Mouse (Mus musculus) lung, embryonic 16.5 days (tissue): ENCODE results near the gene Cacna1c. TPM values are rescaled to one million over a fixed set of nuclear protein-coding genes. Genes with fewer than 3 reads are reported as not detected.

Source experiments
- ATAC-seq: fragments of 200-750 bp; cut with Nextera tagmentation; 2 replicates; pipeline ENCODE4 v1.8.0; 2017; ENCODE audit warnings: low read depth, mild to moderate bottlenecking, moderate library complexity
- H3K27ac ChIP-seq: fragments of 300-500 bp; sonication (generic); 2 replicates; pipeline ENCODE4 v1.5.1; 2014; ENCODE audit warnings: mild to moderate bottlenecking, control low read depth, low read length
- H3K27me3 ChIP-seq: fragments of 300-500 bp; sonication (generic); 2 replicates; pipeline ENCODE4 v1.6.1; 2014; ENCODE audit warnings: low read depth, low read length, mixed read lengths; ENCODE audit not compliant: control insufficient read depth, insufficient read depth
- H3K36me3 ChIP-seq: fragments of 300-500 bp; sonication (generic); 2 replicates; pipeline ENCODE4 v1.6.1; 2014; ENCODE audit warnings: low read length; ENCODE audit not compliant: control insufficient read depth, insufficient read depth
- H3K4me1 ChIP-seq: fragments of 300-500 bp; sonication (generic); replicated peaks from 2 replicates; pipeline ENCODE4 v1.6.1; 2014; ENCODE audit warnings: low read length, mixed read lengths; ENCODE audit not compliant: control insufficient read depth, insufficient read depth
- H3K4me2 ChIP-seq: fragments of 300-500 bp; sonication (generic); 2 replicates; pipeline ENCODE4 v1.6.1; 2014; ENCODE audit warnings: low read depth, low read length, control low read depth
- H3K4me3 ChIP-seq: fragments of 300-500 bp; sonication (generic); 2 replicates; pipeline ENCODE4 v1.5.1; 2014; ENCODE audit warnings: mild to moderate bottlenecking, low read length, control low read depth
- H3K9ac ChIP-seq: fragments of 300-500 bp; sonication (generic); 2 replicates; pipeline ENCODE4 v1.6.1; 2014; ENCODE audit warnings: low read length, control low read depth
- H3K9me3 ChIP-seq: fragments of 300-500 bp; sonication (generic); 2 replicates; pipeline ENCODE4 v1.6.1; 2016; ENCODE audit warnings: low read length; ENCODE audit not compliant: control insufficient read depth
- WGBS: fragments of 180-500 bp; shearing (Covaris S2); extraction: QIAGEN DNeasy Blood & Tissue Kit; methylation state at CpG from one replicate; pipeline ENCODE4 v1.1.7; 2014; 5-methylcytosine and 5-hydroxymethylcytosine counted together
- polyA plus RNA-seq: library from polyadenylated mRNA; unstranded; fragments of >200 nt; fragmentation: Nextera tagmentation; extraction: Ambion mirVana; gene quantifications from 2 replicates; pipeline ENCODE4 v1.2.1, GENCODE M21; 2015

The Cacna1c gene
- polyA plus RNA-seq, 1 experiment from 2014 or later, result 5.8 TPM

DNA sequence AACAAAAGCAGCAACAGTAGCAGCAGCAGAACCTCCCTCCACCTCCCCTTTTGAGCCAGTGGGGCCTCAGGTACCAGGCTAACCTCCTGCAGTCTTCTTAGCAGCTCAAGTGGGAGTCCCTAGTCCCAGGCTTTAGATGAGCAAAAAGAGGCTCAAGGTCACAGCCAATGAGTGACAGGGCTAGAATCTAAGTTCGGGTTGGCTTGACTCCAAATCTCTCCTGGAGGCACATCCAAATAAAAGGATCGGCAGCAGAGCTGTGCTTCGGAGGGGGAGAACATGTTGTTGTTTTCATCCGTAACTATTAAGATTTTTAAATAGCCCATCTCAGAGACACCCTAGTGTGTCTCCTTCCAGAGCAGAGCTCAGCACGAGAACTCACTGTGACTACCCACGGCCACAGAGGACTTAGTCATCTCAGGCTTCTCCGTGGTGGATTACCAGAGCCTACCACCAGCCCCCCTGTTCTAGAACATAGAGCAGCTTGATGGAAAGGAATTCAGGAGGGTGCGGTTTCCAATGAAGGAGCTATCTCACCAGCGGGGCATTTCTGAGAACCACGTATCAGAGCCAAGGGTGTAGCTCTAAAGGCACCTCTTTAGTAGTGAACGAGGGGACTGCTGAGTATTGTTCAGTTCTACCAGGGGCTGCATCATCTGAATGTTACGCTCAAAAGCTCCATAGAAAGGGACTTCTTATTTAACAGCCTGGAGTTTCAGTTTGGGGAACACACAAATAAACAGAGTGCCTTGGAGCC lies 438.5 kb downstream of the Cacna1c start:
- H3K4me2 ChIP-seq, result no peak overlapping the region
- no peaks in the 10 kb centered on the region for H3K36me3 ChIP-seq
- H3K4me3 ChIP-seq, result no peak overlapping the region
- no peaks in the 10 kb centered on the region for H3K9me3 ChIP-seq
- H3K9ac ChIP-seq, result no peak overlapping the region
- no peaks in the 10 kb centered on the region for H3K4me1 ChIP-seq
- 62% methylated on average over 12 of the region's 12 CpGs for WGBS
- no peak overlapping the region for H3K27ac ChIP-seq
- H3K27me3 ChIP-seq, result no peaks in the 10 kb centered on the region
- ATAC-seq, result no peak

DNA sequence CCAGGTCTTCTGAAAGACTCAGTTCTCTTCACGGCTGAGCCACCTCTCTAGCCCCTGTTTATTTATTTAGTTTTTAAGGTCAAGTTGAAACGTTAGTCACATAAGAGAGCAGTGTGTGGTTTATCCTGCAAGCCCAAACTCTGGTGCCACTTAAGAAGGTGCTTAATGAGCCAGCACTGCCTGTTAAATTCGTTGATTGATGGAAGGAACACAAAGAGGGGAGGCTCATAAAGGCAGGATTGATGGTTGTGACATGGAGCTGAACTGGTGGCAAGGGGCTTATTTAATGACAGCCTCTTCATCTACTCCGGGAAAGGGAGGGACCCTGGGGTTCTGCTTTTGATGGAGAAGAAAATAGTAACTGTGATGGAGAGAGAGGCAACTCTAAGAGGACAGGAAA lies 439.7 kb downstream of the Cacna1c start:
- H3K4me3 ChIP-seq, result no peak overlapping the region
- no peak overlapping the region for H3K27ac ChIP-seq
- WGBS, result 33% methylated on average over 4 of the region's 4 CpGs
- no peaks in the 10 kb centered on the region for H3K36me3 ChIP-seq
- no peak overlapping the region for H3K4me2 ChIP-seq
- no peaks in the 10 kb centered on the region for H3K9me3 ChIP-seq
- no peak for ATAC-seq
- no peaks in the 10 kb centered on the region for H3K27me3 ChIP-seq
- H3K4me1 ChIP-seq, result no peaks in the 10 kb centered on the region
- H3K9ac ChIP-seq, result no peak overlapping the region

DNA sequence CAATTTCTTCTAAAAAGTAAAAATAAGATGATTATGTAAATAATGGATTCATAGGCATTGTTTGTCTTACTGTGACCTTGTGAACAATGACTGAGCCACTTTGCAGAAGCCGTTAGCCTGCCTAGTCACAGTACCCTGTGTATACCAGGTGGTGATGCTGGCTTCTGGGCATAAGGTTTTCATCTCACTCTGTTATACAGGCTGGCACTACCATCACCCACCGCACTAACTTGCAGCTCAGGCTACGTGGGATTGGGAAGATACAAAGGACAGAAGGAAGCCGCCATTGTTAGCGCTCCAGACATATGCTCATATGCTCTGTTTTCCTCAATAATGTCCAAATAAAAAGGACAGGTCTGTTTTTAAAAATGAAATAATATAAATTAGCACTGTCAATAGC lies 440.4 kb downstream of the Cacna1c start:
- H3K4me2 ChIP-seq, result no peak overlapping the region
- no peaks in the 10 kb centered on the region for H3K36me3 ChIP-seq
- 94% methylated on average over 5 of the region's 5 CpGs for WGBS
- H3K9me3 ChIP-seq, result no peaks in the 10 kb centered on the region
- H3K9ac ChIP-seq, result no peak overlapping the region
- no peak overlapping the region for H3K4me3 ChIP-seq
- H3K4me1 ChIP-seq, result no peaks in the 10 kb centered on the region
- H3K27me3 ChIP-seq, result no peaks in the 10 kb centered on the region
- no peak for ATAC-seq
- no peak overlapping the region for H3K27ac ChIP-seq

DNA sequence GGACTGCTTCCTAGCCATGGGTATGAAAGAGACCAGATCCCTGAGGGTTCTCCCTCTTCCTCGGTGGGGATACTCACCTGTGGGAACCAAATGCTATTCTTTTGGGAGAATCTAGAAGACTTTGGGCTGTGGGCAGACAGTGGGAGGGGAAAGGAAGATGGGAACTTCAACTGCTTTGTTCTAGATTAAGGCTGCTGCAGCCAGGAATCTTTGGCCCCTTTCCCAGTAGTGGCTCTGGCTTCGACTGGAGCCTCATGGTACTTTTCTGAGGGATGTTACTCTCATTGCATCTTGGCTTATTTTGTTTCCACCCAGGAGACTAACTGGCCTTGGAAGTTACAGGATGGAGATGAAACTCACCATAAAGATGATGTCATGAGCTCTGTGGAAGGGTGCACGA lies 441.8 kb downstream of the Cacna1c start:
- Histone ChIP-seq H3K9ac (no peak overlapping the region), H3K4me1 (no peaks in the 10 kb centered on the region), H3K4me2 (no peak overlapping the region), H3K4me3 (no peak overlapping the region), H3K27ac (no peak overlapping the region), H3K9me3 (no peaks in the 10 kb centered on the region), H3K27me3 (no peaks in the 10 kb centered on the region), H3K36me3 (no peaks in the 10 kb centered on the region)
- no peak; the same call in 1 of the 2 replicates for ATAC-seq
- 60% methylated on average over 3 of the region's 3 CpGs for WGBS

DNA sequence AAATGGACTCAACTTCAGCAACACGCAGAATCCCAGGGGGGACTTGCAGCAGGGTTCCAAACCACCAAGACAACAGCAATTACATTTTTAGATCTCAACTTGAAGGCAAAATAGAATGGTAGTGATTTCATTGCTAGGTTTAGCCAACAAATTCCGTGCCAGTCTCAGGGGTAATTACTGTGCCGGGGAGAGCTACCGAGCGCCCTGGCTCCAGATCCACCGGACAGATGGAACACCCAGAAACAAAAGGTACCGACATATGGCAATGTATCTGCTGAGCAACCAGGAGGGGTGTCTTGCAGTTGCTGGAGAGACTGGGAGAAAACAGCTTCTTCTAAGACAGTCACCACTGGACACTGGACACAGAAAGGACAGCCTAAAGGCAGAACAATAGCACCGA lies 442.4 kb downstream of the Cacna1c start:
- ATAC-seq, result no peak
- WGBS, result 92% methylated on average over 8 of the region's 8 CpGs
- Histone ChIP-seq H3K36me3 (no peaks in the 10 kb centered on the region), H3K27me3 (no peaks in the 10 kb centered on the region), H3K4me3 (no peak overlapping the region), H3K9ac (no peak overlapping the region), H3K9me3 (no peaks in the 10 kb centered on the region), H3K4me2 (no peak overlapping the region), H3K4me1 (no peaks in the 10 kb centered on the region), H3K27ac (no peak overlapping the region)

DNA sequence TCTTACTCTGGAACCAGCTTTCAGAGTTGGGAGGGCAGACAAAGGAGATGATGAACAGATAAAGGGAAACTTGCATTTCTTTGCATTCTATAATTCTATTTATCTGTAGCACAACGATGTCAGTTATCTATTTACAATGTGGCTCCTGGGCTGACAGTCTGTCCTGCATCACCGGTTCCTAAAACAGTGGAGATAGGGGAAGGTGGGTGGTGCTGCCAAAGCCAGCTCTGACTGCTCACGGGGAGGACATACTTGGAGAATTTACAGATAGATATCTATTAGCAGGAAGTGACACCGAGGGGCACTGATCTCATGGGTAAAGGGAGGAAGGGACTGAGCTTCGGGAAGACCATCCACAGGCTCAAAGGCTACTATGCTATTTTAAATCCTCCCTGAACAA lies 443.2 kb downstream of the Cacna1c start:
- no peak overlapping the region for H3K4me2 ChIP-seq
- 53% methylated on average over 5 of the region's 5 CpGs for WGBS

DNA sequence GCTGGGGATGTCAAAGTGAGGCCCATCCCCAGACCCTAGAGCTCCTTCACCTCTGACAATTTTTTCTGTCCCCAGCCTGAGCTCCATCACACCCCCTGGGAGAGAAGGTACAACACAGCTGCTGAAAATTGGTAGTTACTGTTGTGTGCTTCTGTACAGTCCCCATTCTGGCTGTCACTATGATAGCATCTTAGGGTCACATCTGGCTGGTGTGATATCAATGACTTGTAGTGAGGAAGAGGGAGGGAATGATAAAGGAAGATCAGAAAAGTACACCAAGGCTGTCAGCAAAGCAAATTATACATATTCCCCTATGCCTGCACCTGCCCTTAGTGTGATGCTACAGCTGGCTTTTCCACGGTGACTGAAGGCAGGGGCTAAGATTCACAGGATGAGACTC lies 446.9 kb downstream of the Cacna1c start:
- Histone ChIP-seq H3K27ac (no peak overlapping the region), H3K4me2 (no peak overlapping the region), H3K4me1 (no peaks in the 10 kb centered on the region), H3K9me3 (no peaks in the 10 kb centered on the region), H3K4me3 (no peak overlapping the region), H3K36me3 (no peaks in the 10 kb centered on the region; the same call in 1 of the 2 replicates), H3K9ac (no peak overlapping the region), H3K27me3 (no peaks in the 10 kb centered on the region)
- no peak for ATAC-seq
- WGBS, result 96% methylated on average over 1 of the region's 1 CpGs

More for the DNA sequence above, 443.2 kb downstream of the Cacna1c start:
- Histone ChIP-seq H3K9me3 (no peaks in the 10 kb centered on the region), H3K27me3 (no peaks in the 10 kb centered on the region), H3K36me3 (no peaks in the 10 kb centered on the region), H3K4me1 (no peaks in the 10 kb centered on the region), H3K27ac (no peak overlapping the region), H3K4me3 (no peak overlapping the region), H3K9ac (no peak overlapping the region)
- no peak for ATAC-seq

DNA sequence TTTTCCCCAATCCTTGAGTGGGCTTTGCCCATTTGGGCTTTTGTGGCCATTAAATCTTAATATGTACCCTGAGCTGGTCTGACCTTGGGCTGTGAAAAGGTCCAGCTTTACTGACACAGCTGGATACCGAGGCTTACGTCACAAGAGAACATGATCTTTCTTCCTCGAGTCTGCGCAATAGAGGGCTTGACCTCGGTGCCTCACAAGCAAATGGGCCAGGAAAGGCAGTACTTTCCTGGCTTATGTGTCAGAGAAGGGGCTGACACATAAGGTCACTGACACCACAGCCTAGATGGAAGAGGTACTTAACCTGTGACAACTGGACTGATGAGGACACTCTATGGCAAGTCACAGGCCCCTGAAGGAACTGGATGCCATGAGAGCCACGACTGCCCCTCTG lies 453.5 kb downstream of the Cacna1c start:
- Histone ChIP-seq H3K27ac (no peak overlapping the region), H3K9ac (no peak overlapping the region), H3K36me3 (no peaks in the 10 kb centered on the region; the same call in 1 of the 2 replicates), H3K4me1 (peaks cover 4% of the 10 kb centered on the region; the same call in 1 of the 2 replicates), H3K4me3 (no peak overlapping the region), H3K9me3 (no peaks in the 10 kb centered on the region), H3K4me2 (no peak overlapping the region), H3K27me3 (no peaks in the 10 kb centered on the region)
- ATAC-seq, result no peak
- WGBS, result 73% methylated on average over 6 of the region's 6 CpGs

DNA sequence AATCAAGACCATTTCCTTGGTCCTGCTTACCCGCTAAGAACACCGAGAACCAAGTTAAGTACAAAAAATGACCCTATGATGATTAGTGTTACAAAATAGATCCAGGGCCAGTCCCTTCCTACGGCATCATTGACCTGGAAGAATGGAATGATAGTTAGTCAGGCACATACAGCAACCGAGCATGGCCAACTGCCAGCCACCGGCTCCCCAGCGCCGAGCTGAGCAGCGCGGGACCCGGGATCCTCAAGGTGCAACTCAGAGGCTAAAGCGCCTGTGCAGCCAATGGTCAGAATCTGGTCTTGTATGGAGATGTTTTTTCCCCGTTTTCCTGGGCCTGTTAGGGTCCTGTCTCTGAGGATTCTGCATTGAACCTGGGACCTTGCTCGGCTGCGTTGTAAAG lies 454.4 kb downstream of the Cacna1c start:
- WGBS, result 94% methylated on average over 14 of the region's 14 CpGs
- Histone ChIP-seq H3K4me1 (peaks cover 4% of the 10 kb centered on the region; the same call in 1 of the 2 replicates), H3K9me3 (no peaks in the 10 kb centered on the region), H3K27me3 (no peaks in the 10 kb centered on the region), H3K36me3 (no peaks in the 10 kb centered on the region; the same call in 1 of the 2 replicates), H3K9ac (no peak overlapping the region), H3K4me2 (no peak overlapping the region), H3K27ac (no peak overlapping the region), H3K4me3 (no peak overlapping the region)
- ATAC-seq, result no peak
